Mouse (Mus musculus) megakaryocyte-erythroid progenitor cell, adult 5-6 weeks (primary cell): Measurements from ENCODE around the gene Ppil2. TPM values are rescaled to one million over a fixed set of nuclear protein-coding genes. Genes with fewer than 3 reads are reported as not detected.

Experiments used
- ATAC-seq: replicated peaks from 2 replicates; pipeline ENCODE4 v1.8.0; 2016; ENCODE audit warnings: mild to moderate bottlenecking, inconsistent platforms; ENCODE audit not compliant: severe bottlenecking, poor library complexity, low FRiP score, low TSS enrichment
- total RNA-seq, 2 experiments: library from RNA; stranded (forward) in 1 of 2; stranded (reverse) in 1 of 2; fragments of 200-1000, 215-1000 nt in 1 of 2; fragments of >200 nt in 1 of 2; fragmentation: Nextera tagmentation in 1 of 2; gene quantifications; 2 replicates each; pipeline ENCODE4 v1.2.3; 2014 to 2017

Ppil2 gene
- total RNA-seq (2014; fragmentation: Nextera tagmentation) (74.1 and 94.8 TPM in 2 replicates), total RNA-seq (2017) (81.5 and 99.2 TPM in 2 replicates)

DNA sequence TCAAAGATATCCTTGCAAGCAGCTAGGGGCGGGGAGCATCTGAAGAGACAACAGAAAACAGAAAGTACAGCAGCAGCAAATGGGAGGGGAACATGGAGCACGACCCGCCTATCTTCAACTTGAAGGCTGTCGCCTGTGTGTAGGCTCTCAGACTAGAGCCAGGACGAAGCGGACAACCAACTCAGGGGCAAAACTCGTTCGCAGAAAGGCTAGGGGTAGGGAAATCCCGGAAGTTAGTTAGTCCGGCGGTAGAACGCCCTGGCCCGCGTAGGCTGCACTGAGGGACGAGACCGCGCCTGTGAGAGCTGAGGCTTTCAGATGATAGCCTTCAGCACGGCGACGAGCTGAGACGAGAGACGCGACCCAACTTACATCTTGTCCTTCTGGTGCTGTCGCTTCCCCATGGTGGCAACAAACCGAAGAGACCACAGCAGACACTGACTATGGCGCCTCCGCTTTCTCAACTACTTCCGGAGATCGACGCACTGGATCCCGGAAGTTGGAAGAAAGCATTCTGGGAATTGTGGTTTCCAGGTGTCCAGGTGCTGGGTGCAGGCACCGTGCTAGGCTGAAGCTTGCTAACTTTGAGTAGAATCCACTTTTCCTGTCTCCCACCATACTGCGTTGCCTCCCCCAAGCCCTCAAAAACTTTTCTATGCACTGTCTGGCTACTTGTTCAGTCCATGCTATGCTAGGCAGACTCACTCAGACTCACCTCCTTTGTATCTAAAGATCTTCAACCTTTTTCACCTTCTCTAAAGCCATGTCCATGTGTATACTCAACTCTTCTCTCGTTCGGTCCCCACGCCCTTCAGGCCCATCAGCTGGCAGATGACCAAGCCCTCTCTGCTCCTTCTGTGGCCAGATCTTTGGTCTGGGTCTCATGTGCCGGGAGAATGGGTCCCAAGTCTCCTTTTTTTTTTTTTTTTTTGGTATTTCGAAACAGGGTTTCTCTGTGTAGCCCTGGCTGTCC, at the start of gene Ppil2:
Ppil2 (minus strand) TSS at position 487 of the 973 bp plus-strand sequence.
- peak; percentile 91 for ATAC-seq

DNA sequence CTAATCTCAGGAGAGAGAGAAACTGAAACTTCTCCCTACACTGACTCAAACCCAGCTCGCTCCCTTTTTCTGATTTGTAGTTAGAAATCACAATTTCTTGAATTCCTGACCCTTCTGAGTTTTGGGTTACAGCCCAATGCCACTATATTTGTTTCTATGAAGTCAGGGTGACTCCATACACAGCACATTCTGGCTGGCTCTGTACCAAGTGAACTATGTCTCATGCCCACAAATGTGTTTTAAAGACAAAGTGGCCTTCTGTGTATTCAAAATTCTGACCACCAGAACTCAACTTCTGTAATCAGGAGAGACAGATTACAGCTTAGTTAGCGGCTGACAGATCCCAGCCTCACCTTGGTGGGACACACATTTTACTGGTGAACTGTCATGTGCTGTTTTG, 43.3 kb upstream of the Ppil2 start:
- ATAC-seq, result no peak

DNA sequence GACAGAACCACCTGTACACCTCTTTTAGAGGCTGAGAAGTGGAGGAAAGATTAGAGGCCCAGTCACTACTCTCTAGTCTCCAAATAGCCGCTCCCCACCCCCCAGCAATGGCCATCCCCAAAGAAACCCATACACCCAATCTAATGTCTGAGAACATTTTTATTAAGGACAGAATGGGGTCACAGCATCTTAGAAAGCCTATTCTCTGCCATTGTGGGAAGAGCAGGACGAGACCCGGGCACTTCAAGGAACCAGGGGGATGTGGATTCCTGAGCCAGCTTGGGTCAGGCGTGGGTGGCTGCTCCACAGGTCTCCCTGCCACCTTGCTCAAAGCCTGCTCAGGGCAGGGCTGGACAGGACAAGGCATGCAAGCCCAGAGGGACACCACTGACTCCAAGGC, 40.8 kb upstream of the Ppil2 start:
- ATAC-seq, result no peak

DNA sequence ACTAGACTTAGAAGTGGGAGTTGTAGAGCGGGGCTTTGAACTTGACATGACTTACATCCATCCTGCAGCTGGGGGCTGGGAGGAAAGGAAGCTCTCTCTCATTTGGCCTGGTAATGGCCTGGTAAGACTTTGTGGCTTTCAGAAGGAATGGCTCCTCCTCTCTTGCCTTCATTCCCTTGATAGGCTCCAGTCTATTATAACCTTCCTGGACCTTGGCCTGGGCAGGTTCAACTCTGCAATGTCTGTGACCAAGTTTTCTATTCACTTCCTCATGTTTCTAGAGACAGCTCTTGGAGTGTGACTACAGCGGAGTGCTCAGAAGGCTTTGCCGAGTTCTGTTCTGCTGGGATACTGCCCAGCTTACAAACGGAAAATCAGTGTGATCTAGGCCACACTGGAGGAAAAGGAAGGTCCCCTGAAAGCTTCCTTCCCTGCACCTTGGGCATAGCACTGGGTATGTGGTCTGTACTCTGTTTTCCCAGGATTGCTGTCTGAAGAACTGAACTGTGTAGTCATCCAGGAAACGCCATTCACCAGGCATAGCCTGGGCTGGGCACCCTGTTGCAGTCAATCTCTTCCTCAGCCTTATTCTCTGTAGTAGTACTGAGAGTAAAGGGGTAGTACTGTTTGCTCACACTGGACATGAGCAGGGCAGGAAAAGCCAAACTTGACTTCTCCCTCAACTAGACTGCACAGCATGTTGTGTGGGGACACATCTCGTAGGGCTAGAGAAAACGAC, 39.6 kb upstream of the Ppil2 start:
- ATAC-seq, result no peak

DNA sequence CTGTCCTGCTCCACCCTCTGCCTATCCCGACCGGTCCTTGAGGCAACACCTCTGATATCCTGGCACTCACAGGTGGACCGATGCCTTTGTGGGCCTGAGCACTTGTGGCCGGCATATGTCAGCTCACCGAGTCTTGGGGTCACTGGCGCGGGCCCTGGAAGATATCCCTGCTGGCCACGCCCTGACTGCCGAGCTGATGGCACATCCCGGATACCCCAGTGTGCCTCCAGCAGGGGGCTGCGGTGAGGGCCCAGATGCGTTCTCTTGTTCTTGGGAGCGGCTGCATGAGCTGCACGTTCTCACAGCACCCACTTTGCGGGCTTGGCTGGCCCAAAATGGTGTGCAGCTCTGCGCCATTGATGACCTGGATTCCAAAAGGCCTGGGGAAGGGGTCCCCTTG, 37.0 kb upstream of the Ppil2 start:
- peak; percentile 53 for ATAC-seq

DNA sequence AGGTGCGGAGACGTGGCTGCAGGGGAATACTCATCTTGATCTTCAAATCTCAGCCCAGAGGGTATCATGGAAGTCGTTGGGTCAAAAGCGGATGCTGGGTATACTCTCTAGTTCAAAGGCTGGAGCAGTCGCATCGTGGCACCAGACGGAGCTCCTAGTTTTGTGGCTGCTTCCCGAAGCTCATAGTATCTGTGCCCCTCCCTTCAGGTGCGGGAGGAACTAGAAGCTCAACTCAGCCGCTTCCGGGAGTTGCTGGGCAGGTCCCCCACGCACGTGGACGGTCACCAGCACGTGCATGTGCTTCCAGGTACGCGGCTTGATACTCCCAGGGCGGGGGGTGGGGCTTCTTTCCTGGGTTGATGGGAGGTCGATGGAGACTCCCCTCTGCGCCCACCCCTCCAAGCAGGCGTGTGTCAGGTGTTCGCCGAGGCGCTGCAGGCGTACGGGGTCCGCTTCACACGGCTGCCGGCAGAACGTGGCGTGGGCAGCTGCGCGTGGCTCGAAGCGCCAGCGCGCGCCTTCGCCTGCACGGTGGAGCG, 36.4 kb upstream of the Ppil2 start:
- ATAC-seq, result peak; percentile 17; the same call in 1 of the 2 replicates

DNA sequence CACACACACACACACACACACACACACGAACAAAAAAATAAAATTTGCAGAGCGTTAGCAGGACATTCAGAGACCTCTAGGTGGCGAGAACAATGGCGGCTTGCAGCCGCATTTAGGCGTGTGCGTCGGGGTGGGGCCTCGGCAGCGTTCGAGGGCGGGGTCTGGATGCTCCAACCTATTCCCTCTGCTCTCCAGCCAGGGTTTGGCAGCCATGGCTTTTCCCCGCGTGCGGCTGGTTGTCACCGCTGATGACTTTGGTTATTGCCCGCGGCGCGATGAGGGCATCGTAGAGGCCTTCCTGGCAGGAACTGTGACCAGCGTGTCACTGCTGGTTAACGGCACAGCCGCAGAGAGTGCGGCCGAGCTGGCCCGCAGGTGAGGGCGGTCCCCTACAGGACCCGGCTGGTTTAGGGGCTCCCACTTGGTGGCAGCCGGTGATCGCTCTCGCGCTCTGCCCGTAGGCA, 35.7 kb upstream of the Ppil2 start, which contains the start of gene Ccdc116:
Ccdc116 (minus strand) TSS at position 458 of the 464 bp plus-strand sequence.
- peak; percentile 86 for ATAC-seq

DNA sequence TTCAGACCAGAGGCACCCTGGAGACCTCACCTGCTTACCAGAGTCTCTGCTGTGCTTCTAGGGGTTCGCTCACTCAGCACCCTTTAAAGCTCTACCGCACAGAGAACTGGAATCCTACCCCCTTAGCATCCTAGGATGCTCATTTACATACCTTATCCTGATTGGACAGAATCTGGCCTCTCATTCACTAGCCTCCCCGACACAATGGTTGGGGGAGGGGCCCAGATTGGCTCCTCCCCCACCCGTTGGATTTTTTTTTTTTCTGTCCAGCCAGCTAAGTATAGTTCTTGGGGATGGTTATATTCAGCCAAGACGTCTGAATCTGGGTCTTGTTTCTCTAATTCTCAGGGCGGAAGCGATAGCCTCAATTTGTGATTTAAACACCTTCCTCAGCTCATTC, 33.3 kb upstream of the Ppil2 start, which contains the start of gene Ydjc:
Ydjc (plus strand) TSS at position 283 of the 400 bp plus-strand sequence.
- ATAC-seq, result peak; percentile 65

DNA sequence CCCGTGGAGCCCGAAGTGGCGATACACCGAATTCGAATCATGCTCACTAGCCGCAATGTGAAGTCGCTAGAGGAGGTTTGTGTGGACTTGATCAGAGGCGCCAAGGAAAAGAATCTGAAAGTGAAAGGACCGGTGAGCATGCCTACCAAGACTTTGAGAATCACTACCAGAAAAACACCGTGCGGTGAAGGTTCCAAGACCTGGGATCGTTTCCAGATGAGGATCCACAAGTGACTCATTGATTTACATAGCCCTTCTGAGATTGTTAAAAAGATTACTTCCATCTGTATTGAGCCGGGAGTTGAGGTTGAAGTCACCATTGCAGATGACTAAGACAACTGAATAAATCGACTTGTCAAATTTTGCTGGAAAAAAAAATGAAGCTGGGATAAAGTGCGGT, 26.3 kb upstream of the Ppil2 start:
- ATAC-seq, result no peak

DNA sequence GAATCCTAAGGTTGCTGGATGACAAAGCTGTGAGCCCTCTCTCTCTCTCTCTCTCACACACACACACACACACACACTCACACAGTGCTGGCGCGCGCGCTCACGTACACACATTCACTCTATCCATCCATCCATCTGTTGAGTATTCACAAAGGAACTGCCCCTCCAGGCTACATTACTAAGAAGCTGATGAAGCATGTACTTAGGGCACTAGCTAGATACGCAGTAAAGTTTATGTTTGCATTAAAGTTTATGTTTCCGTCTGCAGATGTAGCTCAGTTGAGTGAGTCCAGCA, 21.8 kb upstream of the Ppil2 start:
- ATAC-seq, result no peak

DNA sequence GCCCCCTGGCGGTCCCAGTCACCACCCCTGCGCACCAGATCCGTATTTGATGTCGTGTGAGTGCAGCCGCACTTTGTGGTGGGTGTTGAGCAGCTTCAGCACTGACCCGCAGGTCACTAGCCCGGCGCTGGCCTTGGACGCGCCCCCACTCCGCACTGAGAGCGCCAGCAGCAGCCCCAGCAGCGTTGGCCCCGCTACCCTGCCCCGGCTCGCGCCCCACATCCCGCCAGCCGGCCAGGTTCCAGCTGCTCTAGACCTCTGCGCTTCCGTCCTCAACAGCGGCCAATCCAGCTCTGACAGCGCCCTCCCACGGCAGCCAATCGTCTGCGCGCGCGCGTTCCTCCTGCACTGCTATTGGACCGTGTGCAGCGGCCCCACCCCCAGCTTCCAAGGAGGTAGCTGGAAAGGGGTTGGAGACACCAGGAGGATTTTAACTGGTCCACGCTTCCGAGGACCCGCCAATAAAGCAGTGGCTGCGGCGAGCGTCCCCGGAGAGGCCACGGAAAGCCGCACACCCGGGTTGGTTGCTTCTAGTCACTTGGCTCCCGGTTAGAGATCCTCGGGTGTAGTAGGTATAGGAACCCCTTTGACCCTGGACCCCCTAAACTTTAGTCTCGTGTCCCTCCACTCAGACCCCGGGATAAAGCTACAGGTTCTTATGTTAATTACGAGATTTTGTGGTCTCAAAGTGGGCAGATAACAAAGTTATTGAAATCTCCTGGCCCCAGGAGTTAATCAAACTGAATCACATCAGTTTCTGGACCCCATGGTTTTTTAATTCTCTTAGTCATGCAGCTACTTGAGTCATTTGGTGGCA, 21.2 kb upstream of the Ppil2 start, which contains the start of gene Sdf2l1:
Sdf2l1 (minus strand) TSS at position 295 of the 817 bp plus-strand sequence.
- peak; percentile 98 for ATAC-seq

DNA sequence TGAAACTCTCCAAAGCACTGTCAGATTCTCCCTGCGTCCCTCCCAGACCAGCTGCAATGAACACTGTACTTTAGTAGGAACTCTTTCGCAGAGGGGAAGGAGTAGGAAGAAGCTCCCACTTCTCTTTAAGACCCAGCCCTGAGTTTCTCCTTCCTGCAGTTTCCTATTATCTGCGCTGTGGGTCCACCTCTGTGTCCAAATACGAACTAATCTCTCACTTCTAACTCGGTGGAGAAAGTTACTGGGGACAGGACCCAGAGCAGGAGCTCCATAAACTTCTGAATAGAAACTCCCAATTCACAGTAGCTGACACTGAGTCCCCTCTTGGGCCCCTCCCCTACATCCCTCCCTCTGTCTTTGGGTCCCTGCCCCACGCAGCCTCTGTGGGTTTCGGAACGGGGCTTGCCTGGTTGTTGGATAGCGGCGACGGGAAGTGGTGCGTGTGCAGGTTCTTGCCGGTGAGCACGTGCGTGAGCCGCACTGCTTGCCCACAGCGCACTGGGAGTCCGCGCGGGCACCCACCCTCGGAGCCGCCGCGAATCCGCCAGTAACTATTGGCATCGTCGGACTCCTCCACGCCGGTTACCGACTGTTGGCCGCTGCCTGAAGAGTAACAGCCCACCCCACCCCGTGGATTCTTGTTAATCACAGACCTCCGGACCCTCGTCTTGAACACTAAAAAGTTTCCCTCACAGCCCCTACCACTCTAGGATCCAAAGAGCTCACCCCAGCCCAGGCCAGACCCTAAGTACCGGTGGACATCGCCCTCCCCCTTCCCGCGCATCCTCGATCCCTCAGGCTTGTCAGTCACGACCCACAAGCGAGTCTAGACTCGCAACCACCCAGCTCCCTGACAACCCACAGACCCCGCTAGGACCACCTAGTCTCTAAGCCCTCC, 20.4 kb upstream of the Ppil2 start:
- ATAC-seq, result peak; percentile 24

DNA sequence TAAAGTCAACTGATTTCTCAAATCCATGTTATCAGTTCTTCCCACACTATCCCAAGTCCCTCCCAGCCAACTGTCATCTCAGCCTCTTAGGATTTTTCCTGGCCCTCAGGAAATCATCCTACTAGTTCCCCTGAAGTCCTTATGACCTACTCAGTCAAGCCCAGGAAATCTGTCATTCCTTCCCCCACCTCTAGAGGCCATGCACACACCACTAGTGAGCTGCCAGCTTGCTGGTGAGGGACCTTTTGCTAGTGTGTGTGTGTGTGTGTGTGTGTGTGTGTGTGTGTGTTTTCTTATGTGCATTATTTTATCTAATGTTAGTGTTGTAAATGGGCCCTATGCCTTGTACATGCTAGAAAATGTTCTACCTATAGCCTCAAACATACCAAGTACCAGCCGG, 16.2 kb upstream of the Ppil2 start:
- 0 out of 2 replicates have a peak, but pooled peaks have one; percentile 28 for ATAC-seq

DNA sequence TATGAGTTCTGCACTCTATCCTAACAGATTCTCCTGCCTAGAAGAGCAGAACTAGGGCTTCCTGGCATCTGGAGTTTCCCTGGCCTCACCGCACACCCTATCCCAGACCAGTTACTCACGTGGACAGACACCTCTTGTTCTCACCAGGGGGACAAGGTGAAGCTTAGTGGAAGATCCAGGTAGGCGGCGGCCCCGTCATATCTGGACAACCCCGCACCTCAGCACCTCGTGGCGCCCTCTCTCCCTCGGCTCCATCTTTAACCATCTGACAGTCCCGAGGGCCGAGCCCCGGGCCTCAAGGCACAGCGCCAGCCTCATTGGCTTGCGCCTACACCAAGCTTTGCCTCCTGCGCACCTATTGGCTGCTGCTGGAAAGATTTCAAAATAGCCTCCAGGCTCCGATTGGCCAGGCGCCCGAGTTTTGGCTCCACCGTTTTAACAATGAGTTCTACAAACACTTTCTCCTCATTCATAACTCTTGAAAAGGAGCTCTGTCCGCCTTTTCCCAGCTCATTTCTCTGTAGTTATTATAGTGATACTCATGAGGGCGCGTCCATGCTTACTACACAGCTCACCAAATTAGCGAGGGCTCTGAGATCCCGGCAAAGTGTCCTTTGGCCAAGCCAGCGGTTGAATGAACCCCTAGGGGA, 13.9 kb upstream of the Ppil2 start, which contains the start of gene 2610318N02Rik:
2610318N02Rik (minus strand) TSS at position 297 of the 650 bp plus-strand sequence.
- ATAC-seq, result peak; percentile 97

DNA sequence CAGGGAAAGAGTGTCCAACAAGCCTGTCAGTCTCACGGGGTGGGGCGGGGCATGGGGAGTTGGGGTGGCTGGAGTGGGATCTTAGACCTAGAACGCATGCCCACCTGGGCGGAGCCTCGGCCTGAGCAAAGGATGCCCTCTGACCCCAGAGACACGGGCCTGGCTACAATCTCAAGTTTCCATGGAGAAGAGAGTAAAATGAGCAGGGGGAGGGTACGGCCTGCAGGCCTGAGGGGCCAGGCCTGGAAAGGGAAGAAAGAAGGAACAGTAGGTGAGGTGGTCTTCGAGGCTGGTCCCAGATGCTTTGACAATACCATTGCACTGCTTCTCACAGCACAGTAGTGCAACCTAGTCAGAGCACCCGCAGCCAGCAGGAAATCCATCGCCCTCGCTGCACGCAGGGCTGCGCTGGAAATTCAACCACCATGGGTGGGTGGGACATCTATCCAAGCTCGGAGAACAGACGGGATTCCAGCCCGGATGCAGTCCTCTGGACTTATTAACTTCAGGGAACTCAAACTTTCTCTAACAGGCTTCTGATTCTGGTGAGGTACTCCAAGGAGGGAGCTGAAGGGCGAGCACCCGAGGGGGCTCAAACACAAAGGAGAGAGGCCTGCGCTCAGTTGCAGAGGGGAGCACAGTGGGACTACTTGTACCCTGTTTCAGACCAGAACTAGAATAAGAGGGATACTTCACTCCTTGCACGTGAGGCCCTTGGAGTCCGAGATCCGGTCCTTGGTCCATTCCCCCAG, 13.2 kb upstream of the Ppil2 start:
- ATAC-seq, result peak; percentile 25; the same call in 1 of the 2 replicates

DNA sequence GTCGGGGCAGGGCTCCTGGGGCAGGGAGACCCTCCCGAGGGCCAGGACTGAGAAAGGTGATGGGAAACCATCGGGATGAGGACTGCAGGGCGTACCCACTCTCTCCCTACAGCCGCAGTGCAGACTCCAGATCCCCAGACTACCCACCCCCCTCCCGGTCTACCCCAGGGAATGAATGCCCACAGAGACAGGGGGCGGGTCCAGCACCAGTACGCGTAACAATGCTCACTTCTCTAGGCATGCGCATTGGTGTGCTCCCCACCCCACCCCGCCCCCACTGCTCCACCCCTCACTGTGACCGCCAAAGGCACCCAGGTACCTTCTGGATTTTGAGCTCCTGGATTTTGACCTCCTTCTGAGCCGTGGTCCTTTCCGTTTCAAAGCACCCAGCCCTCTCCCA, 10.5 kb upstream of the Ppil2 start:
- ATAC-seq, result no peak

DNA sequence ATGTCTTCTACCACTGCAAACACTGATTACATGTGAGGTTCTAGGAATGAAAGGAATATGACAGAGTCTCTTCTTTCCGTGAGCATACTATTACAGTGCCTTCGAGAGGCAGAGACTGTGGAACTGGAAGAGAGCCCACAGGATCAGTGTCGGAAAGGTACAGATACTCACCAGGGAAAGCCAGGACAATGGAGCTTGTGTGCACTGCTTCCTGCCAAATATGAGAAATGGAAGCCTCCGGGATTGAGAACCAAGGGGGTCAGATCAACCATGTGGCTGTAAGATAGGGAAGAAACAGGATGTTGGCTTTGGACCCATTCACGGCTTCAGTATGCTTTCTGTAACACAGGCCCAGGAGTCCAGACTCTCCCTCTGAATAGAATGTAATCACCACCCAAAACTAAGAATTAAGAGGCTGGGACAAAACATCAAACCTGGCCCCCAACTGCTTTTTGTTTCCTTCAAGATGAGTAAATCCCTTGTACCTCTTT, 6.3 kb upstream of the Ppil2 start:
- ATAC-seq, result no peak
